Mouse (Mus musculus) kidney, postnatal 25 days (tissue): ENCODE measurements around the gene Trim38.

Source experiments
- DNase-seq, 2 experiments: peaks; one replicate each; pipeline ENCODE4 v3.0.0; 2021; ENCODE audit warnings: mixed read lengths in 2 of 2

The Trim38 gene

DNA sequence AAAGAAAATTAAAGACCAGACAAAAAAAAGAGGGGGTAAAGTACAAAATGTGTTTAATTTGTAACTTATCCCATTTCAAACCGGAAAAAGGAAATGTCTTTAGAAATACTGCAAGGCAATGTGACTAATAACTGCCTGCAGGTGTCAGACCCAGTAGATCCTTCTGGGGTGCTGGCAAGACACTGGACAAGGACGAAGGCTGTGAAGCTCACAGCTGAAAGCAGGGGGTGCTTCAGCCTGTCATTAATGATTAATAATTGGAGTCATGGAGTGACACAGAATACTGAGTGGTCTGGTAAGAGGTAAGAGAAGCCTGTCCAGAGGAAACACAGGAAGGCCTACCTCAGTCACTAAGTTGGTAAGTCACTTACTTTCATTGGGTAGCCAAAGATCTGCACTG is 69.6 kb downstream of the Trim38 start, which contains the start of gene Slc17a3:
Slc17a3 (plus strand) TSS at position 127 of the 400 bp plus-strand sequence.
- DNase-seq: peak; percentile 49 to 84
